Mouse (Mus musculus) brain, embryonic 14.5 days (tissue): ENCODE data around the gene Mcf2l.

Experiments used
- CTCF ChIP-seq: fragments of 200-500 bp; IDR thresholded peaks from 2 replicates; pipeline ENCODE4 v1.5.1; 2012; ENCODE audit warnings: inconsistent platforms, mild to moderate bottlenecking, moderate library complexity, borderline replicate concordance; ENCODE audit not compliant: insufficient read depth, insufficient read length; ENCODE audit errors: extremely low read depth
- POLR2A ChIP-seq: fragments of 200-500 bp; IDR thresholded peaks from 2 replicates; pipeline ENCODE4 v1.6.1; 2012; ENCODE audit warnings: mild to moderate bottlenecking, inconsistent platforms, borderline replicate concordance; ENCODE audit not compliant: poor library complexity, insufficient read depth, insufficient read length, severe bottlenecking; ENCODE audit errors: extremely low read depth

DNA sequence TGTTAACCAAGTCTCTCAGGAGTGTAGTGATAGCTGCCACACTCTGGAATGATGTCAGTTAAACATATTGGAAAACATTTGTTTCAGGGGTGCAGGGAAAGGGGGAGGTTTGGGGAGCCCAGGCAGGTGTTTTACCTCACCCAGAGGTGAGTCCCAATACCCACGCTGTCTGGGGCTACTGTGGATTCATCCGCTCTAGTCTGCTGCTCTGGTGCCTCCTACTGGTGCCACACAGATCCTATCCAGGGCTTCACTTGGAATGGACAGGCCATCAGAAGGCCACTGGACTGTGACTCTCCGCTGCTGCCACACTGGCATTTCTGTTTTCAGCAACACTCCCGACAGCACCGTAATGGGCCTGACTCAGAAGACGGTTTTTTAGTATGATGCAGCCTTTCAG, 7.8 kb upstream of the Mcf2l start:
- TF ChIP-seq CTCF (peak; percentile 22; the same call in 1 of the 2 replicates), POLR2A (no peak)
